Mouse (Mus musculus) CD4-positive naive resting alpha-beta T cell, adult 76 days (primary cell): ENCODE measurements around the gene BC005561. TPM values are rescaled to one million over a fixed set of nuclear protein-coding genes. Genes with fewer than 3 reads are reported as not detected.

Source experiments
- total RNA-seq: library from RNA; stranded (reverse); gene quantifications from one replicate; pipeline ENCODE4 v1.2.4, GENCODE M21; 2023

BC005561 gene
- total RNA-seq, result 12.1 TPM

DNA sequence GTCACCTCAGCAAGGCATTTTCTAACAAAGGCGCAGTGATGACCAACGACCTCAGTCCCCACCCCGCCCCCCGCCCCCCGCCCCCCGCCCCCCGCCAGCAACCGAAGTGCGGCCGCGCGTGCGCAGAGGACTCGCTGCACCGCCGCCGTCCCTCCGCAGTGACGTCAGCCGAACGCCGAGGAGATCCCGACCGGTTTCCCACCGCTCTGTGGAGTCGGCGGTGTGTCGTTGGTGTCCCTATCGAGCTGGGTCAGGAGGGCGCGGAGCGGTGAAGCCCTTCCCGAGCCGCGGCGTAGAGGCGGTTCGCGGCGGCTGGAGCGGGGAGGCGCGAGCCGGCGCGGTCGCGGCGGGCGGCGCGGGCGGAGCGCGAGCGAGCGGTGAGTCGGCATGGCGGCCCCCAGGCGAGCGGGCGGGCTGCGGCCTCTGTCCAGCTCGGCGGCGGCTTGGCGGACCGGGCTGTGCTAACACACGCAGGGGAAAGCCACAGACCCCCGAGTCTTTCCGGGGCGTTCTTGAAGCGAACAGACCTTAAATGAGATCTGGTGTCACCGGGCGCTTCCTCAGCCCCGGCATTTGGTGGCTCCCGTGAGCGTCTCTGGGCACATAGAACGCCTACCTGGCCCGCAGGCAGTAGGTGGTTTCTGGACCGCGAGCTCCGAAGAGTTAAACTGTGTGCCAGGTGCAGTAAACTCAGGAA is at the start of gene BC005561:
BC005561 (plus strand) TSS at position 158 of the 697 bp plus-strand sequence.

DNA sequence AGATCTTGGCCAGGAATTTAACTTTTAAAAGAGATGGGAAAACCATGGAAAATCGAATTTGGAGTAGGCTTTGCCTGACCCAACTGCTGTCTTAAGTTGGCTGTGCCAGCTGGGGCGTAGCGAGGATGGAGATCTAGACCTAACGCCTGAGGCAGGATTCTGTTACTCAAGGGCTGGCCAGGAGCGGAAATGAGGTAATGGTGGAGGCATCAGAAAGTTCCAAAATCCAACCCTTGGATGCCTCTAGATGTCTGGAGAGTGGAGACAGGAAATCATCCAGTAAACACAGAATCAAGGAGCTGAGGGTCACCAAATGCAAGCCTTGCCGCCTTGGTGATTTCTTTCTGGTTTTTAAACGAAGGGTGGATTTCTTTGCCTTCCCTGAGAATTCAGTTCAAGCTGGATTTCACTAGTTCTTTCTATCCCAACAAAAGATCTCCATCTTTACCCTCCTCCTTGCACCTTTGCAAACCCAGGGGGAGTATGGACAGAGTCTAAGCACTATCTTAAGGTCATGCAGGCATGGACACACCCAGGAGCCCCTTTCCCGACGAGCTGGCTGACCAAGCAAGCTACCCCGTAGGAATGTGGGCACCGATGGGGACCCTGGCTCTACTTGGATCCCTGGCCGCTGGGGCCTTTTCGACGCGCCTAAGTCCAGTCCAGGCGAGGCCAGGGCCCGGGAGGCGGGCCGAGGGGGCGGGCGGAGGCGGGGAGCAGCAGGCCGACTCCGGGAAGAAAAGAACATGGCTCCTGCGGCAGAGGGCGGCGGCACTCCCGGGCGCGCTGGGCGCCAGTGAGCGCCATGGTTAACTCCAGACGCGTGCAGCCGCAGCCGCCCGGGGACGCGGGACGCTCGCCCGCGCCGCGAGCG is 49.1 kb upstream of the BC005561 start, which contains the start of gene Pkd2:
Pkd2 (plus strand) TSS at position 619 of the 874 bp plus-strand sequence.

Other genes with a start within 250 kb of the BC005561 start
- gene Ibsp, start 209.2 kb upstream of the BC005561 start, total RNA-seq, result not detected
- not detected for gene Mepe, start 183.0 kb upstream of the BC005561 start, total RNA-seq
- gene Spp1, start 73.2 kb upstream of the BC005561 start, total RNA-seq, result not detected
- gene Pkd2, start 48.9 kb upstream of the BC005561 start, total RNA-seq, result not detected